ENCODE assay signal across 8 mouse cellular contexts in the genomic region with DNA sequence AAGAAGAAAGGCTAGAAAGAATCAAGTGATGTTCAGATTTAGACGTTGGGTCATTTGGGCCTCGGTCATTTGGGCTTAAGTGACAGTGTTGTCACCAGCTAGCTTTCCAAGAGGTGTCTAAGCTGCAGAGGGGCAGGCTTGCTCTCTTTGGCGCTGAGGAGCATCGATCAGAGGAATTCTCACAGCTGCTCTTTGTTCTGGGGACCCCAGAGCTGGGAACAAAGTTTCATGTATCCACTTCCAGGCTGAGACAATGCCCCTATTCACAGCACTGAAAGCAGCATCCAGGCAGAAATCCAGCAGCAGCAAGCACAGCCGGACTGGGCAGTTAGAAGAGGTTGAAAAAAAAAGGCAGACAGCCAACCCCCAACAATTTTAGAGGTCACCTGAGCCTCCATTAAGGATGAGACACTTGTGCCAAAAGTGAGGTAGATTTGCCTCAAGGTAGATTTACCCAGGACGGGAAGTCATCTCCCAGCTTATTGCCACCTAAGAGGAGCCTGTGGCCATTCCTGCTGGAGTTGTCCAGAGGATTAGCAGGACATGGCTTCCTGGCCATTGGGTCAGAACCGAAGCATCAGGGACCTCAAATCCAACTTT.
DNase-seq lines count a peak whose midpoint lies in the region; ATAC-seq and TF ChIP-seq lines count a peak whose summit lies in the region.

No protein-coding gene starts in this region.

- H3K36me3 ChIP-seq in forebrain, embryonic 11.5 days (ENCODE audit: control insufficient read depth, insufficient read depth, low read length), result no peaks in the 10 kb centered on the region
- H3K36me3 ChIP-seq in neural tube, embryonic 12.5 days, result no peaks in the 10 kb centered on the region
- no peaks in the 10 kb centered on the region for H3K36me3 ChIP-seq in stomach, postnatal 0 days (ENCODE audit: control insufficient read depth, insufficient read depth, low read length)

- no peaks in the 10 kb centered on the region for H3K9me3 ChIP-seq in forebrain, embryonic 11.5 days (ENCODE audit: control insufficient read depth, low read length)
- H3K9me3 ChIP-seq in neural tube, embryonic 12.5 days, result no peaks in the 10 kb centered on the region
- H3K9me3 ChIP-seq in stomach, postnatal 0 days (ENCODE audit: control insufficient read depth, low read length), result no peaks in the 10 kb centered on the region

- no peak for TF ChIP-seq CTCF in stomach, postnatal 0 days (IDR thresholded peaks at IDR 0.05; ENCODE audit: low read depth)

- no peak overlapping the region for H3K4me3 ChIP-seq in forebrain, embryonic 11.5 days (ENCODE audit: low read depth, low read length)
- H3K4me3 ChIP-seq in neural tube, embryonic 12.5 days, result no peak overlapping the region
- no peak overlapping the region for H3K4me3 ChIP-seq in stomach, postnatal 0 days (ENCODE audit: low read depth, low read length)

- H3K9ac ChIP-seq in forebrain, embryonic 11.5 days (ENCODE audit: low read length), result no peak overlapping the region
- H3K9ac ChIP-seq in neural tube, embryonic 12.5 days, result no peak overlapping the region
- H3K9ac ChIP-seq in stomach, postnatal 0 days (ENCODE audit: low read length), result no peak overlapping the region

- peak overlapping the region; percentile 21; the same call in 1 of the 2 replicates for H3K4me2 ChIP-seq in forebrain, embryonic 11.5 days (ENCODE audit: low read depth, low read length, severe bottlenecking)
- peak overlapping the region; percentile 41 for H3K4me2 ChIP-seq in neural tube, embryonic 12.5 days (replicated peaks)
- H3K4me2 ChIP-seq in stomach, postnatal 0 days (replicated peaks; ENCODE audit: low read depth), result no peak overlapping the region

- peak; percentile 55 for DNase-seq in layer of hippocampus, adult 11-12 months (ENCODE audit: low spot score)
- no peak for DNase-seq in layer of hippocampus, adult 9-10 months (ENCODE audit: low spot score)
- peak; percentile 58 for DNase-seq in forebrain, embryonic 11.5 days (ENCODE audit: low spot score)
- DNase-seq in layer of hippocampus, postnatal 36 days, result peak; percentile 38 to 46
- no peak for DNase-seq in stomach, postnatal 0 days (ENCODE audit: low spot score)
- DNase-seq in urinary bladder, postnatal 10 days (ENCODE audit: low spot score), result no peak

- H3K4me1 ChIP-seq in forebrain, embryonic 11.5 days (replicated peaks; ENCODE audit: control insufficient read depth, insufficient read depth, low read length), result peaks cover 7% of the 10 kb centered on the region
- peaks cover 14% of the 10 kb centered on the region for H3K4me1 ChIP-seq in neural tube, embryonic 12.5 days
- H3K4me1 ChIP-seq in stomach, postnatal 0 days (replicated peaks; ENCODE audit: control insufficient read depth, insufficient read depth), result no peaks in the 10 kb centered on the region

- no peaks in the 10 kb centered on the region for H3K27me3 ChIP-seq in forebrain, embryonic 11.5 days (ENCODE audit: control insufficient read depth, insufficient read depth, low read length)
- H3K27me3 ChIP-seq in neural tube, embryonic 12.5 days (replicated peaks), result no peaks in the 10 kb centered on the region
- no peaks in the 10 kb centered on the region for H3K27me3 ChIP-seq in stomach, postnatal 0 days (ENCODE audit: control insufficient read depth, insufficient read depth, low read length)

- no peak for TF ChIP-seq EP300 in stomach, postnatal 0 days (optimal IDR thresholded peaks at IDR 0.05)

- H3K27ac ChIP-seq in forebrain, embryonic 11.5 days (ENCODE audit: low read depth, low read length), result 0 out of 2 replicates have a peak overlapping the region, but pooled peaks have one; percentile 31
- H3K27ac ChIP-seq in neural tube, embryonic 12.5 days, result no peak overlapping the region
- H3K27ac ChIP-seq in stomach, postnatal 0 days (replicated peaks), result no peak overlapping the region

- whole genome bisulfite sequencing in forebrain, embryonic 11.5 days, result 22% methylated on average over 7 of the region's 7 CpGs
- WGBS in neural tube, embryonic 12.5 days, result 25% methylated on average over 7 of the region's 7 CpGs
- WGBS in stomach, postnatal 0 days, result 52% methylated on average over 7 of the region's 7 CpGs

- peak; percentile 66 for ATAC-seq in forebrain, embryonic 11.5 days (replicated peaks; ENCODE audit: low FRiP score)
- peak; percentile 70 for ATAC-seq in neural tube, embryonic 12.5 days (ENCODE audit: low FRiP score, low read depth)
- no peak for ATAC-seq in stomach, postnatal 0 days (ENCODE audit: low FRiP score, low TSS enrichment)
- no peak for ATAC-seq in erythroblast, adult 5-6 weeks (replicated peaks; ENCODE audit: low FRiP score, poor library complexity, severe bottlenecking)

Comparison
In these comparisons a context has a peak if more than half of its experiments do, and no peak if none do; other contexts are left out.
1. DNase-seq: peak in layer of hippocampus, adult 11-12 months (single experiment), forebrain, embryonic 11.5 days (single experiment) and layer of hippocampus, postnatal 36 days (2 of 2); none in layer of hippocampus, adult 9-10 months (single experiment), stomach, postnatal 0 days (single experiment) and urinary bladder, postnatal 10 days (single experiment).
2. ATAC-seq: peak in forebrain, embryonic 11.5 days (single experiment) and neural tube, embryonic 12.5 days (single experiment); none in stomach, postnatal 0 days (single experiment) and erythroblast, adult 5-6 weeks (single experiment).